Mouse (Mus musculus): Measurements from ENCODE around the gene Unc5c. TPM values are rescaled to one million over a fixed set of nuclear protein-coding genes. Genes with fewer than 3 reads are reported as not detected.

Unc5c gene
- total RNA-seq, 2 experiments from 2014 or later: not detected

GRCm38 (mm10) chr3:141690676-141691075 lies 225.7 kb downstream of the Unc5c start:
- no peak for ATAC-seq (replicated peaks; ENCODE audit: low FRiP score, poor library complexity, severe bottlenecking)

- no peak for ATAC-seq (replicated peaks; ENCODE audit: low FRiP score, poor library complexity, severe bottlenecking)
These were observed 226.4 kb downstream of the Unc5c start for GRCm38 (mm10) chr3:141691418-141691817.

- ATAC-seq (replicated peaks; ENCODE audit: low FRiP score, poor library complexity, severe bottlenecking): no peak
These were observed 226.8 kb downstream of the Unc5c start for GRCm38 (mm10) chr3:141691846-141692245.

DNA sequence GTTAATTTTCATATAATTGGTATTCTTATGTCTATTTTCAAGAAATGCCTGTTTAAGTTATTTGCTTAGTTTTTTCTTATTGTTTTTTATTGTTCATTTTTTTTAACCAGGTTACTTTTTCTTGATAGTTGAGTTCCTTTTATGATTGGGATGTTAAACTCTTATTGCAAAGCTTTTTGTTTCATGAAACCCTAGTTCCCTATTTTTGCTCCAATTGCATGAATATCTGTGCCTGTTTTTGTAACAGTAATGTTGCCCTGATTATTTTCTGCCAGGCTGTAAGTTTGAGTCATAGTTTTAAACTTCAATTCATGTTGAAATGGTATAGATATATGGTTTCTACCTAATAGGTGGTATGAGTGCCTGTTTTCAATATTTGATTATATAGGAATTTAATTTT lies 234.2 kb downstream of the Unc5c start:
- no peak for ATAC-seq (replicated peaks; ENCODE audit: low FRiP score, poor library complexity, severe bottlenecking)

DNA sequence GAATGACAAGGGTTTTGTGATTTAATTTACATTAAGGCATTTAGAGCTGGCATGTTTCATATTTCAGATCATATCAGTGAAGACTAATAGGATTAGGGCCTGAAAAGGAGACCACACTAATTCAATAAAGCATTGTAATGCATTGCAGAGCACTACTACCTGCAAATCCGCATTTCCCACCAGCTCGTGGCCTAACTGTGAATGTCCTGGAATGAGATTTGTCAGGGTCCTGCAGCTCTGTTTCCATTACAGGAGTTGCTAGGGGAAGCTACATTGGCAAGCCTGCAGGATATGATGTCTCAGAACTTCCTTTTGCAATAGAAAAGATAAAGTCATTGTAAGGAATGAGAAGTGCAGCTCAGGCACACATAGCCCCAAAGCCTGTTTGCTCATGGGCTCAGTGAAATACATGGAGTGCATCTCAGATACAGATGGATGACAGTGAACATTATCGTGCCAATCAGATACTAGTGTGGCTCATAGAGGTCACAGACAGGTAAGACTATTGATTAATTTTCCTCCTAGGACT lies 236.4 kb downstream of the Unc5c start:
- ATAC-seq (replicated peaks; ENCODE audit: low FRiP score, poor library complexity, severe bottlenecking): no peak

GRCm38 (mm10) chr3:141711601-141712000 lies 246.6 kb downstream of the Unc5c start:
- no peak for ATAC-seq (replicated peaks; ENCODE audit: low FRiP score, poor library complexity, severe bottlenecking)

GRCm38 (mm10) chr3:141716371-141716770 lies 251.4 kb downstream of the Unc5c start:
- no peak for ATAC-seq (replicated peaks; ENCODE audit: low FRiP score, poor library complexity, severe bottlenecking)

DNA sequence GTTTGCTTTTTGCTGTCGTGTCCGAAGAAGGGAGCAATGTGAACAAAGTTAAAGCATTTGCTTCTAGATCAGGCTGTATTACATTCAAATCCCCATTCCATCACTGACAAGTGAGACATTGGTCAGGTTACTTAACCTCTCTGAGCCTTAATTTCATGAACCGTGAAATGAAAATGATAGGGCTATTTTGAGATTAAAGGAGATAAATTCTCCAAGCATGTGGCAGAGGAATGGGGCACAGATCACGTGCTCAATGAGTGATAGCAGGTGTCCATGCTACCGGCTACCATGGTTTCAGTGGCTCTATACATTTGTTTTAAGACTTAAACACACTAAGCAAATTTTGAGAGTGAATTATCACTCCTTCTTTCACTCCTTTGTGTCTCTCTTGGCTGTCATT lies 254.0 kb downstream of the Unc5c start:
- no peak for ATAC-seq (replicated peaks; ENCODE audit: low FRiP score, poor library complexity, severe bottlenecking)

- no peak for ATAC-seq (replicated peaks; ENCODE audit: low FRiP score, poor library complexity, severe bottlenecking)
These were observed 259.5 kb downstream of the Unc5c start for GRCm38 (mm10) chr3:141724499-141724898.

DNA sequence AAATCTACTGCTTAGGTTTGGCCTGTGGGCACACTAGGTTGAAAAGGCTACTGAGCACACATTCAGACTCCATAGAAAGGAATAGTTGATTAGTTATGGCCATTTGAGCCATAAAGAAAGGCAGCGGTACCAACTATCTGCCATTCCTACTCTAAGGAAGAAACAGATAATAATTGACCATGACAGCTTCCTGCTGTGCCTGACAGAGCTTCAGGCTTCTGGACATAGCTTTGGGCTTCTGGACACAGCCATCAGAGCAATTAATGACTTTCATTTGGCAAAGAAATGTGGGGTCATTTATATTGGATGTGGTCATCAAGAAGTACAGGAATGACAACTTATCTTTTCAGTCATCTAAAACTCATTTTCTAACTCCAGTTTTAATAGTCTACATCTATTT lies 260.4 kb downstream of the Unc5c start:
- no peak for ATAC-seq (replicated peaks; ENCODE audit: low FRiP score, poor library complexity, severe bottlenecking)

GRCm38 (mm10) chr3:141733844-141734243 lies 268.8 kb downstream of the Unc5c start:
- ATAC-seq (replicated peaks; ENCODE audit: low FRiP score, poor library complexity, severe bottlenecking): no peak

- no peak for ATAC-seq (replicated peaks; ENCODE audit: low FRiP score, poor library complexity, severe bottlenecking)
These were observed 270.3 kb downstream of the Unc5c start for GRCm38 (mm10) chr3:141735285-141735684.

DNA sequence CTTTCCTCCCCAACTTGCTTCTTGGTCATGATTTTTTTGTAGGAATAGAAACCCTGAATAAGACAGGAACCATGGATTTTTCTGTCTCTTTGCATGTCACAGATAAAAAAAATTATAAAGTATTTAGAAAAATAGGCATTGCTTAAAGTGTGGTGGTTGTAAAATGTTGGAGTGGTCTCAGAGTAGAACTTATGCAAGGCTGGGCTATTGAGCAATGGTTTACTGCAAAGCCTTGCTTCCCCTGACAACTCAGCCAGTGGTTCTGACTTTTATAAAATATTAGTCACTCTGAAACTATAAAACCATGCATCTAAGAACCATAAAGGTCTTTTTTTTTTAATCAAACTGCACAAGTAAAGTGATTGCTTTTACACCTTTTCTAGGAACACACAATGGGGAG lies 280.3 kb downstream of the Unc5c start:
- no peak for ATAC-seq (replicated peaks; ENCODE audit: low FRiP score, poor library complexity, severe bottlenecking)

DNA sequence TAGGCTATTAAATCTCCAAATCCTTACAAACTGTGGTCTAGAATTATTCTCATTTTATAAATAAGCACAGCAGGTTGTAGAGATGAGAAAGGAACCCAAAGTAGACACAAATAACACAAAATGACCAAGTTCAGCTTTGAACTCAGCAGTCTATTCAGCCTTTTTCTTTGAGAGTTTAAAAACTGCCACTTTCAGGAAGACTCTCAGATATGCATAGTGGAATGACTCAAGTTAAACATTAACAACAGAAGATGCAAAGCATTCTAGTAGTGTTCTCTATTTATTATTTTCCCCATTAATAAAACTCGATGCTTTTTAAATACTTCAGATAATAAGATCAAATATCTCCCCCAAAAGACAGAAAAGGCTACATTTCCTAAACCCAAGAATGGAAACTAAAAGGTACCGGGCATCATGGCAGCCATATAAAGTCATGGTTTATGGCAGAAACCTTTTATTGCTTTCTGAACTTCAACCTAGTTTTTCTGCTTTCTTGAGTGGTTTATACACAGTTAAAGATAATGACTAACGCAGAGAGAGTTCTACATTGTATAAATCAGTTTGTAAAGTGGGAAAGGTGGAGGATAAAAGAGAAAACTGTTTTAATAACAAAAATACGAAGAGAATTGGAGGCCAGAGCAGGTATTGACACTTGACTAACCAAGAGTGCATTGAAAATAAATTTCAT lies 283.8 kb downstream of the Unc5c start:
- no peak for ATAC-seq (replicated peaks; ENCODE audit: low FRiP score, poor library complexity, severe bottlenecking)

GRCm38 (mm10) chr3:141752172-141752571 lies 287.2 kb downstream of the Unc5c start:
- no peak for ATAC-seq (replicated peaks; ENCODE audit: low FRiP score, poor library complexity, severe bottlenecking)

DNA sequence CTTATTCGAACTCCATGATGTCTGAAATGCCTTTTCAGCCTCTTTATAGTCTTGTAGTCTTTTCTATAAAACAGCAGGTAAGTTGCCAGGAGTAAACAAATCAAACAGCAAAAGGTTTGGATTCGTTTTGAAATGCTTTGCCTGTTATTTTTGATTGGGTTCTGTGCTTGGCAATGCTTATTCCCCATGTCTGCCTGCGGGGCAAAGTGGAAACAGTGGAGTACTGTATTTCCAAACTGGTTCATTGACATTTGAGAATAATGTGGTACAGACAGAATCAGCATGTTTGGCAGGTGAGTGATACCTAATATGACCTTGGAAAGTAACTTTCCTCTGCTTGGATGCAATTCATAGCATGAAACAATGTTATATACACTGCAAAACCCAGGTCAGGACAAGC lies 292.2 kb downstream of the Unc5c start:
- ATAC-seq (replicated peaks; ENCODE audit: low FRiP score, poor library complexity, severe bottlenecking): no peak

- ATAC-seq (replicated peaks; ENCODE audit: low FRiP score, poor library complexity, severe bottlenecking): no peak
These were observed 313.4 kb downstream of the Unc5c start for GRCm38 (mm10) chr3:141778411-141778919.

DNA sequence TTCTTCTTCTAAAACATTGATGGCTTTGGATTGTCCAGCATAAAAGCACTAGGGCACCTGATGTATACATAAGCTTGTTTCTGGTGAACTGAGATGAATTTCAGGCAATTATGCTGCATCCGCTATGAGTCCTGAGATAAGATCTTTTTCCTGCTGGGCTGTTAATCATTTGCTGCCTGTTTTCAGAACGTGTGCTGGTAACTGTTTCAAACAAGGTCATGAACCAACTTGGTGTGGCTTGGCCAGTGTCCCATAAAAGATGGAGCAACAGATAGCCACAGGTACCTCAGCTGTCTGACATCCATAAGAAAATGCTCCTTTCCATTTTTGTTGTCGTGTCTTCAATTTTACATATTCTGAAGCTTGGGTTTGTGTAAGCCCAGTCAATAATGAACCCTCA lies 314.2 kb downstream of the Unc5c start:
- ATAC-seq (replicated peaks; ENCODE audit: low FRiP score, poor library complexity, severe bottlenecking): no peak

GRCm38 (mm10) chr3:141782553-141782952 lies 317.5 kb downstream of the Unc5c start:
- ATAC-seq (replicated peaks; ENCODE audit: low FRiP score, poor library complexity, severe bottlenecking): no peak

DNA sequence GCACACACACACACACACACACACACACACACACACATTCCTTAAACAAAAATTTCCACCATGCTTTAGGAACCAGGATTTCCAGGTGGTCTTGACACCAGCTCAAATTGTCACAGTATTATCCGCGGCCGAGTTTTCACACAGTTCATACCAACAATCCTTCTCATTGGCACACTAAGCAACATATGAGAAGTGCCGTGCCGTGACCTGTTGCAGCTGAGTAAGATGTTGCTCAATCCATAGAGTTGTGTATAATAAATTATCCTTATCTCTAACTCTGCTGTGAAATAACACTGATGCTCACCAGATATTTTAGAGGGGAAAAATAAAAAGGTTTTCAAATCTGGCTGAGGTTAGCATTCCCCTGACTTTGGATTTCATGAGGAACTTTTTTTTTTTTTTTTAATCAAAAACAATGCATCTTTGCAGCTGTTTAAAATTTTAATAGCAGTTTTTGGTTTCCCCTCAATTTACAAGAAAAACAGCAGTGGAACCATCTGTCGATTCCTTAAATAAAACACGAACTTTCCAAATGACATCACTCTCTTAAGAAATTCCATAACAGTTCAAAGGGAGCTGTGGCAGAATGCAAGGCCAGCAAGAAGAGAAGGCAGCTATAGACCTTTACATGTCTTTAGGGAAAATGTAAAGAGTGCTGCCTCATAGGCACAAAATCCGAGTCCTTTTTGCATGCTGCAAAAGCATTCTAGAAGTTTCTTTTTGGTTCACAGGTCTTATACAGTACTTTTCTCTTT lies 326.2 kb downstream of the Unc5c start:
- ATAC-seq (replicated peaks; ENCODE audit: low FRiP score, poor library complexity, severe bottlenecking): no peak

GRCm38 (mm10) chr3:141792106-141792505 lies 327.1 kb downstream of the Unc5c start:
- ATAC-seq (replicated peaks; ENCODE audit: low FRiP score, poor library complexity, severe bottlenecking): no peak

Measured in erythroid progenitor cell, adult 5-6 weeks (primary cell).